In the genomic region with DNA sequence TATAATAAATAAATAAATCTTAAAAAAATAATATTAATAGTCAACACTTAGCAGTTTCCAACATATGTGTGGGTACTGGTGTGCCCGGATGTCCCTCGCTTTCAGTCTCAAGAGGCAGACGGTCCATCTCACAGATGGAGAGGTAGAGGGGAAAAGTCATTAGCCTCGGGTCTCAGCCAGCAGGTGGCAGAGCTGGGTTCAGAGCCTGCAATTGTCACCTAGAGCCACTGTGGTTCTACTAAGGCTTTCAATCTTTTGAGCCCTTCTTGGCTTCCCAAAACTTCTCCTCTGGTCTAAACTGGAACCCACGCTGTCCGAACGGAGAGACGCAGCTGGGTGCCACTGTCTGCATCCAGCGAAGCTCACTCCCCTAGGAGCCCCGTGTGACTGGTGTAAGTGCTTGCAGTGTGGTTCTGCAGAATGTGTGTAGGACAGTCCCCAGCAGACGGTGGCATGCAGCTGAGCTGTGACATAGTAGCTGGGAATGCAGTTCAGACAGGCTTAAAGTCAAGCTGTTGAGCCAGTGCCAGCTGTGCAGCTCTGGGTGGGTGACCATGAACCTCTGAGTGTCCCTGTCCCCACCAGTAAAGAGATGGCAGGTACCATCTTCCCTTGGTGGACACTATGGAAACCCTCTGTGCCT, we compare ENCODE assay signal across 9 mouse cellular contexts. TPM values are rescaled to one million over a fixed set of nuclear protein-coding genes. Genes with fewer than 3 reads are reported as not detected.
DNase-seq lines count a peak whose midpoint lies in the region; ATAC-seq and TF ChIP-seq lines count a peak whose summit lies in the region.
"Had no signal": no experiment of that assay in that cellular context is flagged by ENCODE, and none has a peak within 500 bp of the region (broad histone marks: within the 10 kb centered on the region; RNA-seq: fewer than 3 reads in every experiment).

No protein-coding gene starts in this region.

- no peaks in the 10 kb centered on the region for H3K36me3 ChIP-seq in limb, embryonic 11.5 days (ENCODE audit: control insufficient read depth, insufficient read depth, low read length)
- H3K36me3 ChIP-seq in limb, embryonic 10.5 days, result no peaks in the 10 kb centered on the region
- H3K36me3 ChIP-seq in ES-E14 (ENCODE audit: control insufficient read depth, insufficient read depth, low read length, poor library complexity, severe bottlenecking), result no peaks in the 10 kb centered on the region
- H3K36me3 ChIP-seq in hindbrain, embryonic 14.5 days (replicated peaks; ENCODE audit: control insufficient read depth, insufficient read depth), result no peaks in the 10 kb centered on the region
- H3K36me3 ChIP-seq in neural tube, embryonic 15.5 days, result no peaks in the 10 kb centered on the region
- H3K36me3 ChIP-seq: embryonic facial prominence, embryonic 12.5 days had no signal

- DNase-seq in limb, embryonic 11.5 days (ENCODE audit: low spot score), result peak; percentile 31
- no peak for DNase-seq in limb, embryonic 10.5 days (ENCODE audit: low spot score)
- DNase-seq in ES-E14 (ENCODE audit: low read depth, low spot score), result peak; percentile 13
- DNase-seq in cerebellum, adult 8-10 months, result peak; percentile 61
- peak; percentile 29 for DNase-seq in hindbrain, embryonic 14.5 days (ENCODE audit: low spot score)
- no peak for DNase-seq in urinary bladder, postnatal 36 days (ENCODE audit: low spot score in 2 of 2)

- no peaks in the 10 kb centered on the region for H3K4me1 ChIP-seq in limb, embryonic 11.5 days (ENCODE audit: control insufficient read depth, insufficient read depth, low read length)
- H3K4me1 ChIP-seq in limb, embryonic 10.5 days, result peaks cover 3% of the 10 kb centered on the region; the same call in 1 of the 2 replicates
- H3K4me1 ChIP-seq in ES-E14 (ENCODE audit: control insufficient read depth in 2 of 2, insufficient read depth in 2 of 2, low read length in 2 of 2, poor library complexity in 1 of 2), result peaks cover 0 to 2% of the 10 kb centered on the region in 2 experiments; a peak in 1 of 4 replicates
- H3K4me1 ChIP-seq in hindbrain, embryonic 14.5 days (replicated peaks; ENCODE audit: control insufficient read depth, insufficient read depth, low read length), result 0 out of 2 replicates have a peak, but pooled peaks cover 8% of the 10 kb centered on the region
- H3K4me1 ChIP-seq in neural tube, embryonic 15.5 days, result peaks cover 14% of the 10 kb centered on the region
- H3K4me1 ChIP-seq: embryonic facial prominence, embryonic 12.5 days had no signal

- H3K9ac ChIP-seq in limb, embryonic 11.5 days (ENCODE audit: low read length), result no peak overlapping the region
- H3K9ac ChIP-seq in ES-E14 (ENCODE audit: insufficient read depth, low read depth, low read length, poor library complexity, severe bottlenecking), result no peak overlapping the region
- H3K9ac ChIP-seq in hindbrain, embryonic 14.5 days, result no peak overlapping the region
- H3K9ac ChIP-seq in neural tube, embryonic 15.5 days (replicated peaks), result no peak overlapping the region
- H3K9ac ChIP-seq: embryonic facial prominence, embryonic 12.5 days had no signal

- 68% methylated on average over 11 of the region's 11 CpGs for WGBS in limb, embryonic 11.5 days
- 63% methylated on average over 11 of the region's 11 CpGs for WGBS in limb, embryonic 10.5 days
- 61% methylated on average over 11 of the region's 11 CpGs for WGBS in hindbrain, embryonic 14.5 days
- WGBS in neural tube, embryonic 15.5 days, result 64% methylated on average over 11 of the region's 11 CpGs

- no peak for ATAC-seq in limb, embryonic 11.5 days (ENCODE audit: insufficient number of reproducible peaks, low FRiP score, low TSS enrichment, low read depth)
- peak; percentile 18; the same call in 1 of the 2 replicates for ATAC-seq in hindbrain, embryonic 14.5 days (ENCODE audit: low FRiP score)
- ATAC-seq in neural tube, embryonic 15.5 days (ENCODE audit: low FRiP score), result no peak
- no peak for ATAC-seq in erythroblast, adult 5-6 weeks (replicated peaks; ENCODE audit: low FRiP score, poor library complexity, severe bottlenecking)

- no peak overlapping the region for H3K4me2 ChIP-seq in limb, embryonic 11.5 days (ENCODE audit: low read depth, severe bottlenecking)
- peak overlapping the region; percentile 28; the same call in 1 of the 2 replicates for H3K4me2 ChIP-seq in hindbrain, embryonic 14.5 days (replicated peaks)
- no peak overlapping the region for H3K4me2 ChIP-seq in neural tube, embryonic 15.5 days
- H3K4me2 ChIP-seq: embryonic facial prominence, embryonic 12.5 days had no signal

- no peaks in the 10 kb centered on the region for H3K27me3 ChIP-seq in limb, embryonic 11.5 days (ENCODE audit: control insufficient read depth, insufficient read depth, low read length)
- H3K27me3 ChIP-seq in limb, embryonic 10.5 days (ENCODE audit: low read depth, poor library complexity, severe bottlenecking), result peaks cover 8% of the 10 kb centered on the region
- no peaks in the 10 kb centered on the region for H3K27me3 ChIP-seq in hindbrain, embryonic 14.5 days (ENCODE audit: control insufficient read depth, insufficient read depth, low read length)
- H3K27me3 ChIP-seq in neural tube, embryonic 15.5 days (replicated peaks), result no peaks in the 10 kb centered on the region

- no peaks in the 10 kb centered on the region for H3K9me3 ChIP-seq in limb, embryonic 11.5 days (ENCODE audit: control insufficient read depth, low read length)
- H3K9me3 ChIP-seq in limb, embryonic 10.5 days (replicated peaks), result no peaks in the 10 kb centered on the region
- H3K9me3 ChIP-seq in ES-E14 (ENCODE audit: control insufficient read depth, insufficient read depth, low read depth, low read length), result no peaks in the 10 kb centered on the region
- H3K9me3 ChIP-seq in hindbrain, embryonic 14.5 days (ENCODE audit: control insufficient read depth, low read length), result no peaks in the 10 kb centered on the region
- no peaks in the 10 kb centered on the region for H3K9me3 ChIP-seq in neural tube, embryonic 15.5 days (replicated peaks)
- H3K9me3 ChIP-seq: embryonic facial prominence, embryonic 12.5 days had no signal

- H3K27ac ChIP-seq in limb, embryonic 11.5 days (replicated peaks; ENCODE audit: low read depth, low read length), result no peak overlapping the region
- no peak overlapping the region for H3K27ac ChIP-seq in limb, embryonic 10.5 days
- H3K27ac ChIP-seq in ES-E14 (ENCODE audit: insufficient read depth, low read depth, low read length, poor library complexity, severe bottlenecking), result no peak overlapping the region
- H3K27ac ChIP-seq in hindbrain, embryonic 14.5 days, result no peak overlapping the region
- H3K27ac ChIP-seq in neural tube, embryonic 15.5 days (replicated peaks), result 0 out of 2 replicates have a peak overlapping the region, but pooled peaks have one; percentile 33
- H3K27ac ChIP-seq: embryonic facial prominence, embryonic 12.5 days had no signal

- in situ Hi-C loops in ES-E14 (cut with MboI; ENCODE audit: low sequenced_read_pairs in 2 of 2, unreplicated experiment in 2 of 2), result no loop called here

- no peak overlapping the region for H3K4me3 ChIP-seq in limb, embryonic 11.5 days (ENCODE audit: low read depth, low read length)
- H3K4me3 ChIP-seq in limb, embryonic 10.5 days, result no peak overlapping the region
- H3K4me3 ChIP-seq in ES-E14 (ENCODE audit: insufficient read depth in 1 of 2, low read depth in 1 of 2, low read length in 2 of 2, poor library complexity in 1 of 2, severe bottlenecking in 1 of 2), result no peak overlapping the region
- H3K4me3 ChIP-seq in hindbrain, embryonic 14.5 days (replicated peaks; ENCODE audit: low read length), result no peak overlapping the region
- H3K4me3 ChIP-seq in neural tube, embryonic 15.5 days (replicated peaks), result no peak overlapping the region
- H3K4me3 ChIP-seq: embryonic facial prominence, embryonic 12.5 days had no signal

TF ChIP-seq in ES-E14, 5 proteins besides CTCF, POLR2A, EP300 and RAD21:
- TF ChIP-seq HCFC1 (IDR thresholded peaks at IDR 0.05; ENCODE audit: borderline replicate concordance, insufficient read depth, low read length) (no peak), ZC3H11A (IDR thresholded peaks at IDR 0.05; ENCODE audit: borderline replicate concordance, low read depth, low read length) (peak; percentile 30; the same call in 1 of the 2 replicates)

RNA-seq across cellular contexts. Expression of gene Dlgap4, which starts 29.2 kb away (rescaled TPM):
- 119 and 121 TPM in 2 replicates for polyA plus RNA-seq in limb, embryonic 11.5 days (2014; fragmentation: Nextera tagmentation; extraction: Ambion mirVana)
- 116 and 124 TPM in 2 replicates for polyA plus RNA-seq in limb, embryonic 10.5 days (2016; fragmentation: Nextera tagmentation; extraction: Ambion mirVana)
- 18.7 and 28.8 TPM in 2 replicates for total RNA-seq in ES-E14 (2012; rRNA removed)
- 220 and 221 TPM in 2 replicates for polyA plus RNA-seq in hindbrain, embryonic 14.5 days (2014; fragmentation: Nextera tagmentation; extraction: Ambion mirVana)
- polyA plus RNA-seq in neural tube, embryonic 15.5 days (2015; fragmentation: Nextera tagmentation; extraction: Ambion mirVana), result 161 and 188 TPM in 2 replicates
- total RNA-seq in erythroblast, adult 5-6 weeks (2015; ENCODE audit: low replicate concordance), result 8.2 and 8.3 TPM in 2 replicates
- 3.8 and 9.0 TPM in 2 replicates for total RNA-seq in erythroblast, adult 5-6 weeks (2017; ENCODE audit: low replicate concordance)

RNA-seq across cellular contexts. Expression of gene Aar2, which starts 36.9 kb away (rescaled TPM):
- polyA plus RNA-seq in limb, embryonic 11.5 days (2014; fragmentation: Nextera tagmentation; extraction: Ambion mirVana), result 49.4 and 51.2 TPM in 2 replicates
- 50.0 and 53.6 TPM in 2 replicates for polyA plus RNA-seq in limb, embryonic 10.5 days (2016; fragmentation: Nextera tagmentation; extraction: Ambion mirVana)
- total RNA-seq in ES-E14 (2012; rRNA removed), result 23.0 and 25.0 TPM in 2 replicates
- 53.5 and 55.0 TPM in 2 replicates for polyA plus RNA-seq in hindbrain, embryonic 14.5 days (2014; fragmentation: Nextera tagmentation; extraction: Ambion mirVana)
- 42.0 and 42.8 TPM in 2 replicates for polyA plus RNA-seq in neural tube, embryonic 15.5 days (2015; fragmentation: Nextera tagmentation; extraction: Ambion mirVana)
- 1.0 and 2.1 TPM in 2 replicates for total RNA-seq in erythroblast, adult 5-6 weeks (2015; ENCODE audit: low replicate concordance)
- 3.5 and 7.2 TPM in 2 replicates for total RNA-seq in erythroblast, adult 5-6 weeks (2017; ENCODE audit: low replicate concordance)

Comparison
In these comparisons a context has a peak if more than half of its experiments do, and no peak if none do; other contexts are left out.
1. DNase-seq: peak in limb, embryonic 11.5 days (single experiment), ES-E14 (single experiment), cerebellum, adult 8-10 months (single experiment) and hindbrain, embryonic 14.5 days (single experiment); none in limb, embryonic 10.5 days (single experiment) and urinary bladder, postnatal 36 days (0 of 2).